Mouse (Mus musculus) lung, embryonic 14.5 days (tissue): ENCODE results near the gene Sct. TPM values are rescaled to one million over a fixed set of nuclear protein-coding genes. Genes with fewer than 3 reads are reported as not detected.
"Not testable (repeated sequence)": the region's sequence is repeated elsewhere in the genome, so short reads cannot be mapped to it uniquely, and the experiment has no call there.

Source experiments
- ATAC-seq: fragments of 200-750 bp; cut with Nextera tagmentation; 2 replicates; pipeline ENCODE4 v1.8.0; 2017; ENCODE audit warnings: mild to moderate bottlenecking, moderate TSS enrichment, moderate library complexity; ENCODE audit not compliant: insufficient read depth
- DNase-seq: peaks from one replicate; pipeline ENCODE4 v3.0.0-alpha.2; 2015
- H3K27ac ChIP-seq: fragments of 300-500 bp; sonication (generic); 2 replicates; pipeline ENCODE4 v1.5.1; 2014; ENCODE audit warnings: low read depth, mild to moderate bottlenecking, moderate library complexity
- H3K27me3 ChIP-seq: fragments of 300-500 bp; sonication (generic); 2 replicates; pipeline ENCODE4 v1.6.1; 2014; ENCODE audit warnings: low read length, control low read depth; ENCODE audit not compliant: insufficient read depth
- H3K36me3 ChIP-seq: fragments of 300-500 bp; sonication (generic); 2 replicates; pipeline ENCODE4 v1.6.1; 2014; ENCODE audit warnings: control low read depth; ENCODE audit not compliant: insufficient read depth
- H3K4me1 ChIP-seq: fragments of 300-500 bp; sonication (generic); 2 replicates; pipeline ENCODE4 v1.6.1; 2014; ENCODE audit warnings: antibody characterized with exemption, control low read depth; ENCODE audit not compliant: insufficient read depth
- H3K4me2 ChIP-seq: fragments of 300-500 bp; sonication (generic); 2 replicates; pipeline ENCODE4 v1.6.1; 2014; ENCODE audit warnings: mild to moderate bottlenecking
- H3K4me3 ChIP-seq: fragments of 300-500 bp; sonication (generic); 2 replicates; pipeline ENCODE4 v1.5.1; 2014; ENCODE audit warnings: low read depth, low read length
- H3K9ac ChIP-seq: fragments of 300-500 bp; sonication (generic); 2 replicates; pipeline ENCODE4 v1.6.1; 2014
- H3K9me3 ChIP-seq: fragments of 300-500 bp; sonication (generic); 2 replicates; pipeline ENCODE4 v1.6.1; 2016; ENCODE audit warnings: low read depth, low read length, control low read depth
- CTCF ChIP-seq: IDR thresholded peaks from 2 replicates; pipeline ENCODE4 v1.5.1; 2016; ENCODE audit warnings: antibody characterized with exemption, low read depth
- WGBS: fragments of 180-500 bp; shearing (Covaris S2); extraction: QIAGEN DNeasy Blood & Tissue Kit; methylation state at CpG from one replicate; pipeline ENCODE4 v1.1.7; 2014; 5-methylcytosine and 5-hydroxymethylcytosine counted together
- polyA plus RNA-seq: library from polyadenylated mRNA; unstranded; fragments of >200 nt; fragmentation: Nextera tagmentation; extraction: Ambion mirVana; gene quantifications from 2 replicates; pipeline ENCODE4 v1.2.1, GENCODE M21; 2014

Gene Sct
- polyA plus RNA-seq, 1 experiment from 2014 or later = 5.1 TPM

DNA sequence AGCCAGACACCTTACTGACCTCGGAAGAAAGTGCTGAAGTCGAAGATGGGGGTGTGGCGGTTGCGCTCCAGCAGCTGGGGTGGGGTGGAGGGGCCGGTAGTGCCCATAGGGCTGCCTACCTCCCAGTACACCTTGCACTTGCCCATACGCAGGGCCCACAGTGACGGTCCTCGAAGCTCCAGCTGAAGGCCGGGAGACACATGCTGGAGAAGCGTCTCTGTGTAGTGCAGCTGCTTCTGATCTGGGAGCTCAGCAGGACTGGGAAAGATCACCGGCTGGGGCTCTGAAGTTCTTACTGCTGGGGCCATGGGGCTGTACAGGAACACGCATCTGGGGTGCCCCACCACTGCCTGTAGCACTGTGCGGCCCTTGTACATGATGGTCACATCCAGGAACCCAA, 15.3 kb downstream of the Sct start:
- DNase-seq (no peak), ATAC-seq (no peak)
- Histone ChIP-seq H3K4me2 (no peak overlapping the region), H3K36me3 (peaks cover 58% of the 10 kb centered on the region), H3K27ac (no peak overlapping the region), H3K9ac (no peak overlapping the region), H3K27me3 (no peaks in the 10 kb centered on the region), H3K4me1 (no peaks in the 10 kb centered on the region), H3K9me3 (no peaks in the 10 kb centered on the region), H3K4me3 (no peak overlapping the region)
- no peak for TF ChIP-seq CTCF
- 82% methylated on average over 13 of the region's 13 CpGs for WGBS

- ATAC-seq (no peak), DNase-seq (no peak)
- H3K4me1 ChIP-seq = no peaks in the 10 kb centered on the region
- no peak overlapping the region for H3K4me3 ChIP-seq
- TF ChIP-seq CTCF = no peak
- peaks cover 80% of the 10 kb centered on the region for H3K36me3 ChIP-seq
- H3K27me3 ChIP-seq = no peaks in the 10 kb centered on the region
- no peak overlapping the region for H3K9ac ChIP-seq
- no peak overlapping the region for H3K4me2 ChIP-seq
- no peaks in the 10 kb centered on the region for H3K9me3 ChIP-seq
- 86% methylated on average over 3 of the region's 3 CpGs for whole genome bisulfite sequencing
- H3K27ac ChIP-seq = no peak overlapping the region
Observed at GRCm38 (mm10) chr7:141261480-141261879, 17.5 kb downstream of the Sct start.

GRCm38 (mm10) chr7:141256159-141256558, 22.8 kb downstream of the Sct start:
- WGBS = 91% methylated on average over 10 of the region's 10 CpGs
- no peak for ATAC-seq
- Histone ChIP-seq H3K4me1 (no peaks in the 10 kb centered on the region), H3K9me3 (no peaks in the 10 kb centered on the region), H3K4me3 (no peak overlapping the region), H3K9ac (no peak overlapping the region), H3K4me2 (no peak overlapping the region), H3K36me3 (peaks cover 96% of the 10 kb centered on the region), H3K27ac (no peak overlapping the region), H3K27me3 (no peaks in the 10 kb centered on the region)
- TF ChIP-seq CTCF = no peak
- DNase-seq = no peak

DNA sequence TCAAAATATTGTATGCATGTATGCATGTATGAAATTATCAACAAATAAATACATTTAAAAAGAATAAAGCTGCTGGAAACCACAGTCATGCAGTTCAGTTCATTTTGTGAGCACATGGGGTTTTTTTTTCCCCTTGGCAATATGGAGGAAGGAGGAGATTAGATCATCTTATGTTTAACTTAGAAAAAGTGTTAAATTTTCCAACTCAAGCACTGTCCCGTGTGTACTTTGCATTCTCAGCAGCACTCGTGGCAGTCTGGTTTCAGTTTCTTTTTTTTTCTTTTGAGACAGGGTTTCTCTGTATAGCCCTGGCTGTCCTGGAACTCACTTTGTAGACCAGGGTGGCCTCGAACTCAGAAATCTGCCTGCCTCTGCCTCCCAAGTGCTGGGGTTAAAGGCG, 28.4 kb downstream of the Sct start:
- ATAC-seq, H3K4me3 ChIP-seq, H3K27me3 ChIP-seq, H3K4me1 ChIP-seq, H3K4me2 ChIP-seq, H3K9ac ChIP-seq, H3K27ac ChIP-seq, DNase-seq, H3K9me3 ChIP-seq: not testable (repeated sequence)
- peaks cover 94% of the 10 kb centered on the region for H3K36me3 ChIP-seq
- 78% methylated on average over 4 of the region's 4 CpGs for WGBS

- no peak for ATAC-seq
- Histone ChIP-seq H3K27ac (no peak overlapping the region), H3K9me3 (no peaks in the 10 kb centered on the region), H3K4me2 (no peak overlapping the region), H3K27me3 (no peaks in the 10 kb centered on the region), H3K4me3 (no peak overlapping the region), H3K9ac (no peak overlapping the region), H3K4me1 (peaks cover 10% of the 10 kb centered on the region), H3K36me3 (peaks cover 61% of the 10 kb centered on the region)
- 90% methylated on average over 9 of the region's 10 CpGs for WGBS
- no peak for TF ChIP-seq CTCF
- DNase-seq = no peak
Observed at GRCm38 (mm10) chr7:141231551-141231950, 47.4 kb downstream of the Sct start.

DNA sequence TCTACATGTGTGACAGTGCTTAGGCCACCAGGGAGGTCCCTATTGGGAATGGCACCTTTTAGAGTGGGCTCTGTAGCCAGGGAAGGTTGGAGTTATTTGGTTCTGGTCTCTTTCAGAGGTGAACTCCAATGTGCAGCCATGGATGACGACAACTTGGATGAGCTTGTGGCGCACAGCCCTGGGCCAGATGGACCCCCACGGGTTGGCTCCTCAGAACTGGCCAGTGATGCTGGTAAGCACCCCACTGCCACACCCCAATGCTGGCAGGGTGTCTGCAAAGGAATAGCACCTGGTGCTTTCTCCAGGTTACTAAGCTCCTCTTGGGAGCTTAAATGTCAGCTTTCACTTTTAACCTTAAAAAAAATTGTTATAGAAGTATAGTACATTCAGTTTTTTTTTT, 47.8 kb downstream of the Sct start:
- no peak overlapping the region for H3K9ac ChIP-seq
- DNase-seq = no peak
- no peak overlapping the region for H3K4me2 ChIP-seq
- H3K4me1 ChIP-seq = peaks cover 10% of the 10 kb centered on the region
- 79% methylated on average over 3 of the region's 3 CpGs for WGBS
- no peak overlapping the region for H3K4me3 ChIP-seq
- H3K27me3 ChIP-seq = no peaks in the 10 kb centered on the region
- no peak for ATAC-seq
- no peaks in the 10 kb centered on the region for H3K9me3 ChIP-seq
- peaks cover 56% of the 10 kb centered on the region for H3K36me3 ChIP-seq
- TF ChIP-seq CTCF = no peak
- H3K27ac ChIP-seq = no peak overlapping the region

DNA sequence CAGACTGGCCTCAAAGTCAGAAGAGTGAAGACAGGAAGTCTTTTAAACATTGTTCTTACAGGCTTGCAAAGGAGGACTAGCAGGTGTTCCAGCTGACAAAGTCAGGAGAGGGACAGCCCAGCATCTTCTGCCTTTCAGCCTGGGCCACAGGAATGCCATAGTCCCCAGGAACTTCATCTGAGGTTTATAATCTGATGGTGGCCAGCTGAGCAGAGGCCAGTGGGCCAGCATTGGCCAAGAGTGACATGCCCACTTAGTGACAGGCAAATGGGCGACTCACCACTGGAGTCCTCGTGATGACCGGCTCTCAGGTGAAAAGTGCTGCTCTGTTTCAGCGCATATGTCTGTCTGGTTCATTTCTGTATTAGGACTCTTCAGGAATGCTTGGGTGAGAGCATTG, 48.4 kb downstream of the Sct start:
- H3K4me1 ChIP-seq = peaks cover 10% of the 10 kb centered on the region
- DNase-seq (no peak), ATAC-seq (no peak)
- peak overlapping the region; percentile 13; the same call in 1 of the 2 replicates for H3K9ac ChIP-seq
- H3K9me3 ChIP-seq = no peaks in the 10 kb centered on the region
- TF ChIP-seq CTCF = no peak
- no peak overlapping the region for H3K4me3 ChIP-seq
- H3K4me2 ChIP-seq = peak overlapping the region; percentile 98
- no peaks in the 10 kb centered on the region for H3K27me3 ChIP-seq
- H3K36me3 ChIP-seq = peaks cover 52% of the 10 kb centered on the region
- no peak overlapping the region for H3K27ac ChIP-seq
- 93% methylated on average over 4 of the region's 4 CpGs for WGBS

DNA sequence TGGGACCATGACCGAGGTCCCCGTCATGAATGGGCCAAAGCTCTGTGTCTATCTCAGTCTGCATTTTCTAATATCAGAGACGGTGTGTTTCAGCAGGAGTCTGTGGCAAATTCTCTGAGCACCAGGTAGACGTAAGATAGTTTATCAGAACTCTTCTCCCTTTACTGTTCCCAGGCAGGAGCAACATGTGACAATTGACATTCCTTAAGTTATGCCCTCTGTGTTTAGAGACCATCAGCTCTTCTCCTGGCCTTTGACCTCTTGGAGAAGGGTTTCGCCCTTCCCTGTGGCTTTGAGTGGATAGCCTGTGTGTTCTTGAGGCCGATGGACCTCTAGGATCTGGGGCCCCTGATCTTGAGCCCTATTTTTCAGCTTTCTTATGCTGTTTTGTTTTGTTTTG, 49.2 kb downstream of the Sct start:
- no peak for DNase-seq
- no peaks in the 10 kb centered on the region for H3K27me3 ChIP-seq
- H3K9ac ChIP-seq = peak overlapping the region; percentile 97
- H3K36me3 ChIP-seq = peaks cover 44% of the 10 kb centered on the region
- WGBS = 45% methylated on average over 6 of the region's 6 CpGs
- H3K4me2 ChIP-seq = peak overlapping the region; percentile 98
- H3K4me3 ChIP-seq = peak overlapping the region; percentile 100
- no peak for ATAC-seq
- TF ChIP-seq CTCF = no peak
- H3K4me1 ChIP-seq = peaks cover 10% of the 10 kb centered on the region
- no peaks in the 10 kb centered on the region for H3K9me3 ChIP-seq
- H3K27ac ChIP-seq = no peak overlapping the region

Other genes starting within 250 kb of the Sct start
- 5.6 and 7.1 TPM in 2 replicates for gene B4galnt4, start 218.0 kb downstream of the Sct start, polyA plus RNA-seq
- 7.5 and 8.7 TPM in 2 replicates for gene Pkp3, start 200.9 kb downstream of the Sct start, polyA plus RNA-seq
- gene Sigirr, start 178.6 kb downstream of the Sct start, polyA plus RNA-seq = 7.8 and 9.8 TPM in 2 replicates
- gene Ano9, start 161.3 kb downstream of the Sct start, polyA plus RNA-seq = 4.2 and 4.3 TPM in 2 replicates
- 50.6 and 57.7 TPM in 2 replicates for gene Ptdss2, start 156.8 kb downstream of the Sct start, polyA plus RNA-seq
- gene Rnh1, start 106.3 kb downstream of the Sct start, polyA plus RNA-seq = 124 and 130 TPM in 2 replicates
- gene Hras, start 85.1 kb downstream of the Sct start, polyA plus RNA-seq = 85.8 and 97.4 TPM in 2 replicates
- gene Lrrc56, start 85.0 kb downstream of the Sct start, polyA plus RNA-seq = 3.8 and 4.3 TPM in 2 replicates
- gene Lmntd2, start 65.1 kb downstream of the Sct start, polyA plus RNA-seq = 0.74 and 1.4 TPM in 2 replicates
- 38.9 and 41.1 TPM in 2 replicates for gene Rassf7, start 63.3 kb downstream of the Sct start, polyA plus RNA-seq
- gene Phrf1, start 50.3 kb downstream of the Sct start, polyA plus RNA-seq = 80.7 and 85.4 TPM in 2 replicates
- 1.0 and 1.9 TPM in 2 replicates for gene Irf7, start 12.7 kb downstream of the Sct start, polyA plus RNA-seq
- not detected in 2 replicates for gene Cdhr5, start 2.3 kb downstream of the Sct start, polyA plus RNA-seq
- 1.0 and 1.4 TPM in 2 replicates for gene Drd4, start 12.9 kb upstream of the Sct start, polyA plus RNA-seq
- 69.8 and 74.2 TPM in 2 replicates for gene Deaf1, start 48.6 kb upstream of the Sct start, polyA plus RNA-seq
- 28.8 and 30.3 TPM in 2 replicates for gene Tmem80, start 48.6 kb upstream of the Sct start, polyA plus RNA-seq
- 20.0 and 22.4 TPM in 2 replicates for gene Eps8l2, start 59.7 kb upstream of the Sct start, polyA plus RNA-seq
- 241 and 257 TPM in 2 replicates for gene Taldo1, start 113.1 kb upstream of the Sct start, polyA plus RNA-seq
- gene Gatd1, start 135.0 kb upstream of the Sct start, polyA plus RNA-seq = 48.5 and 49.1 TPM in 2 replicates
- gene Cend1, start 150.4 kb upstream of the Sct start, polyA plus RNA-seq = not detected in 2 replicates
- 27.6 and 30.1 TPM in 2 replicates for gene Slc25a22, start 158.8 kb upstream of the Sct start, polyA plus RNA-seq
- 12.6 and 14.2 TPM in 2 replicates for gene Pidd1, start 164.9 kb upstream of the Sct start, polyA plus RNA-seq
- gene Rplp2, start 168.2 kb upstream of the Sct start, polyA plus RNA-seq = 1,415 and 1,470 TPM in 2 replicates
- 26.1 and 26.3 TPM in 2 replicates for gene Pnpla2, start 176.1 kb upstream of the Sct start, polyA plus RNA-seq
- 15.1 and 18.9 TPM in 2 replicates for gene Cracr2b, start 182.0 kb upstream of the Sct start, polyA plus RNA-seq
- gene Cd151, start 188.3 kb upstream of the Sct start, polyA plus RNA-seq = 69.8 and 79.1 TPM in 2 replicates
- gene Polr2l, start 196.0 kb upstream of the Sct start, polyA plus RNA-seq = 71.2 and 74.3 TPM in 2 replicates
- gene Tspan4, start 196.1 kb upstream of the Sct start, polyA plus RNA-seq = 95.5 and 100.0 TPM in 2 replicates